Mouse (Mus musculus): ENCODE results near the gene Mrps12.

The Mrps12 gene

GRCm38 (mm10) chr7:28766173-28766879 is 24.7 kb upstream of the Mrps12 start, which contains the start of gene Sirt2:
Gene Sirt2 (plus strand): TSS chr7:28766735.
- intact Hi-C loops (cut with DNase I), result no loop called here

- intact Hi-C loops (cut with DNase I), result no loop called here
Measured at GRCm38 (mm10) chr7:28765211-28765610, 23.6 kb upstream of the Mrps12 start.

- intact Hi-C loops (cut with DNase I), result no loop called here
Measured at GRCm38 (mm10) chr7:28761907-28762306, 20.3 kb upstream of the Mrps12 start.

GRCm38 (mm10) chr7:28758623-28759022 is 17.0 kb upstream of the Mrps12 start:
- intact Hi-C loops (cut with DNase I), result no loop called here

GRCm38 (mm10) chr7:28756079-28756478 is 14.5 kb upstream of the Mrps12 start, which contains the start of gene Ccer2:
Gene Ccer2 (plus strand): TSS chr7:28756174.
- intact Hi-C loops (cut with DNase I), result no loop called here

- intact Hi-C loops (cut with DNase I), result no loop called here
Measured at GRCm38 (mm10) chr7:28749935-28750334, 8.3 kb upstream of the Mrps12 start.

- intact Hi-C loops (cut with DNase I), result no loop called here
Measured at GRCm38 (mm10) chr7:28741368-28741708, 282 bp downstream of the Mrps12 start.

GRCm38 (mm10) chr7:28740949-28741348 is 671 bp downstream of the Mrps12 start:
- intact Hi-C loops (cut with DNase I), result no loop called here

GRCm38 (mm10) chr7:28739829-28740228 is 1.8 kb downstream of the Mrps12 start:
- intact Hi-C loops (cut with DNase I), result no loop called here

GRCm38 (mm10) chr7:28735701-28736100 is 5.9 kb downstream of the Mrps12 start:
- intact Hi-C loops (cut with DNase I), result no loop called here

- intact Hi-C loops (cut with DNase I), result no loop called here
Measured at GRCm38 (mm10) chr7:28733211-28733610, 8.4 kb downstream of the Mrps12 start.

- intact Hi-C loops (cut with DNase I), result no loop called here
Measured at GRCm38 (mm10) chr7:28732341-28733142, 9.1 kb downstream of the Mrps12 start.

- intact Hi-C loops (cut with DNase I), result loop anchor here (2.0 to 5.0 kb wide), 2 partner anchors 125 to 280 kb away; no protein-coding TSS in a partner anchor
Measured at GRCm38 (mm10) chr7:28727649-28728340, 13.8 kb downstream of the Mrps12 start.

- intact Hi-C loops (cut with DNase I), result loop anchor here (2.0 to 5.0 kb wide), 2 partner anchors 124 to 279 kb away; no protein-coding TSS in a partner anchor
Measured at GRCm38 (mm10) chr7:28726600-28726999, 15.0 kb downstream of the Mrps12 start.

GRCm38 (mm10) chr7:28724613-28725012 is 17.0 kb downstream of the Mrps12 start:
- intact Hi-C loops (cut with DNase I), result loop anchor here (5.0 kb wide), 1 partner anchor 277 kb away; no protein-coding TSS in a partner anchor

- intact Hi-C loops (cut with DNase I), result no loop called here
Measured at GRCm38 (mm10) chr7:28722079-28722478, 19.5 kb downstream of the Mrps12 start.

- intact Hi-C loops (cut with DNase I), result no loop called here
Measured at GRCm38 (mm10) chr7:28720753-28721537, 20.7 kb downstream of the Mrps12 start.

GRCm38 (mm10) chr7:28719650-28720049 is 22.0 kb downstream of the Mrps12 start:
- intact Hi-C loops (cut with DNase I), result no loop called here

GRCm38 (mm10) chr7:28719159-28719558 is 22.5 kb downstream of the Mrps12 start:
- intact Hi-C loops (cut with DNase I), result no loop called here

- intact Hi-C loops (cut with DNase I), result no loop called here
Measured at GRCm38 (mm10) chr7:28717726-28718125, 23.9 kb downstream of the Mrps12 start.
